Mouse (Mus musculus): ENCODE measurements around the gene Mgst2. TPM values are rescaled to one million over a fixed set of nuclear protein-coding genes. Genes with fewer than 3 reads are reported as not detected.

Mgst2 gene
- polyA plus RNA-seq, 1 experiment from 2014 or later = 0.52 TPM

DNA sequence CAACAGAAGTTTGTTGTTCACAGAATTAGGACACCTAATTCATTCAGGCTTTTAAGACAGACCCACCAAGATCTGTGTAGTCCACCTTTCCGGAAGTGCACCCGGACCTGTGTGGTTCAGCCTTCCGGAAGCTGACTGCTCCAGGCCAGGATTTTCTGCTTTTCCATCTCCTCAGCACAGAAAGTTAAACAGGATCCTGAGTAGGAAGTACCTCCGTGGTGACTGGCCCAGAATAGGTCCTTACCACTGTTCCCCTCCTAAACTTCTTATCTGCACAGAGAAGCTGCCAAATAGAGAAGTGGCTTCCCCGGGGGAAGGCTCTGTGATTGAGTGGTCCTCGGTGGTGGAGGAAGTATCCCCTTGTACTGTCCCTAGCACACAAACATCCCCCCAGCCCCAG, 2.4 kb downstream of the Mgst2 start:
- DNase-seq (ENCODE audit: low spot score) (no peak), ATAC-seq (ENCODE audit: low FRiP score) (no peak)
- no peaks in the 10 kb centered on the region for H3K4me1 ChIP-seq (replicated peaks; ENCODE audit: control insufficient read depth, insufficient read depth, low read length)
- no peak overlapping the region for H3K27ac ChIP-seq
- no peak overlapping the region for H3K4me2 ChIP-seq (replicated peaks)
- H3K36me3 ChIP-seq (replicated peaks; ENCODE audit: control insufficient read depth, insufficient read depth) = no peaks in the 10 kb centered on the region
- H3K9ac ChIP-seq = no peak overlapping the region
- no peaks in the 10 kb centered on the region for H3K9me3 ChIP-seq (ENCODE audit: control insufficient read depth, low read length)
- WGBS = 68% methylated on average over 6 of the region's 6 CpGs
- no peaks in the 10 kb centered on the region for H3K27me3 ChIP-seq (ENCODE audit: control insufficient read depth, insufficient read depth, low read length)
- no peak overlapping the region for H3K4me3 ChIP-seq (replicated peaks; ENCODE audit: low read length)

DNA sequence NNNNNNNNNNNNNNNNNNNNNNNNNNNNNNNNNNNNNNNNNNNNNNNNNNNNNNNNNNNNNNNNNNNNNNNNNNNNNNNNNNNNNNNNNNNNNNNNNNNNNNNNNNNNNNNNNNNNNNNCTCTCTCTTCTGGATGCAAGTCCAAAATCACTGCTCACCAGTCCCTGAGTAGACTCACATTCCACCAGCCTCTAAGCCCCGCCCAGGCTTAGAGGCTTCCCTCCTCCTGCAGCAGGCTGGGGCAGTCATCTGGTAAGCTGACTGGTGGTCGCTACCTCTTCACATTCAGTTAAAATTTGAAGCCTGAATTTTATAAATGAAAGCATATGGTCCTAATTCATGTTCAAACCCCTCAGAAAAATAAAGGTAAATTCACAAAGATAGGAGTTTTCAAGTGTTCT, 8.4 kb downstream of the Mgst2 start:
- 54% methylated on average over 2 of the region's 2 CpGs for WGBS
- H3K4me3 ChIP-seq (replicated peaks; ENCODE audit: low read length) = no peak overlapping the region
- H3K4me2 ChIP-seq (replicated peaks) = no peak overlapping the region
- no peaks in the 10 kb centered on the region for H3K4me1 ChIP-seq (replicated peaks; ENCODE audit: control insufficient read depth, insufficient read depth, low read length)
- no peaks in the 10 kb centered on the region for H3K9me3 ChIP-seq (ENCODE audit: control insufficient read depth, low read length)
- no peaks in the 10 kb centered on the region for H3K36me3 ChIP-seq (replicated peaks; ENCODE audit: control insufficient read depth, insufficient read depth)
- no peak overlapping the region for H3K9ac ChIP-seq
- ATAC-seq (ENCODE audit: low FRiP score) (no peak), DNase-seq (ENCODE audit: low spot score) (no peak)
- no peaks in the 10 kb centered on the region for H3K27me3 ChIP-seq (ENCODE audit: control insufficient read depth, insufficient read depth, low read length)
- no peak overlapping the region for H3K27ac ChIP-seq

DNA sequence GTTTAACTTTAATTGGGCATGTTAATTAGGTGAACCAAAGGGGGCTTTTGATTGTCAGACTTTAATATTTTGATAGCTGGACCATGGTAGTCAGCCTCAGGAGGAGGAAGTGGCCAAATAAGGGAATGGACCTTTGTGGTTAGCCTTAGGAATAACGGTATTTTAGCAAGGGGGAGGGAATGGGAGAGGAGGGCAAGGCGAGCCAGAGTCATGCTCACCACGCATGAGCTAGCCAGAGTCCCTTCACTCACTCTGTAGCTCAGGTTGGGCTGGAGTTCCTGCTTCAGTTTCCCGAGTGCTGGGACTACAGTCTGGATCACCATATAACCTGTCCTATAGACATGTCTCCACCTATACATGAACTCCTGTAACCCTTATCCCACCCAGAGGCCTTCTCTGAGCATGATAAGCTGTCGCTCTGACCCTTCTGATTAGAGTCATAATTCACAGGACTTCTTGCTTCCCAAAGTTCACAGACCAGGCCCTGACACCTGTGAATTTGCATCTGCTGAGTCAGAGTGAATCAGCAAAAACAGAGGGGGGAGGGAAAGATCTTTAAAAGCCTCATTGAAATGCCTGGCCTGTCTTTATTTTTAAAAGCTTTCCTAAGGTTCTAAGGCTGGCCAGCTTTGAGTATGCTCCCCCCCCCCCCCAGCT, 10.4 kb downstream of the Mgst2 start:
- no peak overlapping the region for H3K27ac ChIP-seq
- H3K4me2 ChIP-seq (replicated peaks) = no peak overlapping the region
- 83% methylated on average over 5 of the region's 5 CpGs for WGBS
- H3K9ac ChIP-seq = no peak overlapping the region
- no peak for ATAC-seq (ENCODE audit: low FRiP score)
- H3K36me3 ChIP-seq (replicated peaks; ENCODE audit: control insufficient read depth, insufficient read depth) = no peaks in the 10 kb centered on the region
- H3K4me1 ChIP-seq (replicated peaks; ENCODE audit: control insufficient read depth, insufficient read depth, low read length) = no peaks in the 10 kb centered on the region
- H3K4me3 ChIP-seq (replicated peaks; ENCODE audit: low read length) = no peak overlapping the region
- no peak for DNase-seq (ENCODE audit: low spot score)
- H3K27me3 ChIP-seq (ENCODE audit: control insufficient read depth, insufficient read depth, low read length) = no peaks in the 10 kb centered on the region
- H3K9me3 ChIP-seq (ENCODE audit: control insufficient read depth, low read length) = no peaks in the 10 kb centered on the region

DNA sequence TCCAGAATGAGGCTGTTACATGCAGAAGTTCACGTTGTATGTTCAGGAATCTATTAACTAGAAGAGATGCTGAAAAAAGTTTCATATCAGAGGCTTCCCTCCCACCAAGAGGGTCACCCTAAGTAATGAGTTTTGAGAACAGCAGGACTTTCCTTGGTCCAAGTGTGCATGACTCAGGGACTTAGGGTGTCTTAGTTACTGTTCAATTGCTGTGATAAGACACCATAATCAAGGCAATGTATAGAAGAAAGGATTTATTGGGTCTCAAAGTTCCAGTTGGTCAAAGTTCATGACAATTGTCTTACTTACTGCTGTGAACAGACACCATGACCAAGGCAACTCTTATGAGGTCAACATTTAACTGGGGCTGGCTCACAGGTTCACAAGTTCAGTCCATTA, 10.9 kb downstream of the Mgst2 start:
- no peak overlapping the region for H3K4me2 ChIP-seq (replicated peaks)
- 85% methylated on average over 1 of the region's 1 CpGs for WGBS
- no peaks in the 10 kb centered on the region for H3K4me1 ChIP-seq (replicated peaks; ENCODE audit: control insufficient read depth, insufficient read depth, low read length)
- no peak overlapping the region for H3K9ac ChIP-seq
- H3K27ac ChIP-seq = no peak overlapping the region
- no peaks in the 10 kb centered on the region for H3K9me3 ChIP-seq (ENCODE audit: control insufficient read depth, low read length)
- no peak overlapping the region for H3K4me3 ChIP-seq (replicated peaks; ENCODE audit: low read length)
- H3K27me3 ChIP-seq (ENCODE audit: control insufficient read depth, insufficient read depth, low read length) = no peaks in the 10 kb centered on the region
- no peak for DNase-seq (ENCODE audit: low spot score)
- no peaks in the 10 kb centered on the region for H3K36me3 ChIP-seq (replicated peaks; ENCODE audit: control insufficient read depth, insufficient read depth)
- no peak for ATAC-seq (ENCODE audit: low FRiP score)

DNA sequence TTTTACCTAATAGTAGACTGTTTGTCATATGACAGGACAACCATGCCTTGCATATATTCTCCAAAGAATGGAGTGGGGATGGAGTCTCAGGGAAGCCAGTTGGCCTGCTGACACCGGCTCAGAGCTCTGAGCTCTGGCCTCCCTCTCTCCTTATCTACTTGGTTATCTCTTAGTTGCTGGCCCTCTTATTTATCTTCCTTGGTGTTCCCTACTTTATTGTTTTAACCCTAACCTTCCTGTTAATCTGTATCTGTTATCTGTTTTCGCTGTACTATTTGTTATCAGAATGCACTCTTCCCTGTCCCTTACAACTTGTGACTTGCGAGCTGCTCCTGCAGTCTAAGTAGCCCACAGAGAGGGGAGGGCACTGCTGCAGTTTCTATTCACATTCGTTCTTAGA, 12.5 kb downstream of the Mgst2 start:
- Histone ChIP-seq H3K9ac (no peak overlapping the region), H3K4me3 (replicated peaks; ENCODE audit: low read length) (no peak overlapping the region), H3K4me1 (replicated peaks; ENCODE audit: control insufficient read depth, insufficient read depth, low read length) (no peaks in the 10 kb centered on the region), H3K27me3 (ENCODE audit: control insufficient read depth, insufficient read depth, low read length) (no peaks in the 10 kb centered on the region), H3K36me3 (replicated peaks; ENCODE audit: control insufficient read depth, insufficient read depth) (no peaks in the 10 kb centered on the region), H3K4me2 (replicated peaks) (no peak overlapping the region), H3K27ac (no peak overlapping the region), H3K9me3 (ENCODE audit: control insufficient read depth, low read length) (no peaks in the 10 kb centered on the region)
- DNase-seq (ENCODE audit: low spot score) = no peak
- ATAC-seq (ENCODE audit: low FRiP score) = no peak
- WGBS = 56% methylated on average over 4 of the region's 4 CpGs

DNA sequence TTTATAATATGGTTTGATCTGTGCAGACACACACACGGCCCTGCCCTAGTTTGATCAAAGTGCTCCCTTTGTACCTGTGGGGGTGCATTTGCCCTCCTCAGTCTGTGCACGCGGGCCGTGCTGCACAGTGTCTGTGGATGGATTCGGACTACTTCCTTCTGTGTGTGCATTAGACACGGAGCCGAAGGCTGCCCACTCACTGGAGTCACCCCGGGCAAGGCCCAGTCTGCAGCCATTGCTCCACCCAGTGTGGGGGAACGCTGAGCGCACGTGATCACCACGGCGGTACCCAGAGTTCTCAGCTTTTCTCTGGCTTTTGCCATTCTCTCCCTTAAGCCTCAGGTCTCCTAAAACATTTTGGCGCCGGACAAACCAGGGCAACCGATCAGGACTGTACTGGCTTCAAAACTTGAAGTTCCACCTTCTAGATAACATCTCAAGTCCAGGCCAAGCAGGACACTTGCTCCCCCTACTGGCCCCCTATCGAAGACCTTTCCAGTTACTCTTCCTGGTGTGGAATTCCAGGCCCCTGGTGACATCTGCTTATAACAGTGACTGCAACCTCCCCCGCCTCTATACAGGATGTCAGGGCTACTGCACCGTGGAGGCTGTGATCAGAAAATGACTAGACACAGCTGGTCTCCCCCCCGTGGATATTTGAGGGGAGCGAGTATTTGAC, 13.4 kb downstream of the Mgst2 start:
- H3K4me3 ChIP-seq (replicated peaks; ENCODE audit: low read length) = no peak overlapping the region
- DNase-seq (ENCODE audit: low spot score) (no peak), ATAC-seq (ENCODE audit: low FRiP score) (no peak)
- H3K9me3 ChIP-seq (ENCODE audit: control insufficient read depth, low read length) = no peaks in the 10 kb centered on the region
- no peak overlapping the region for H3K9ac ChIP-seq
- no peak overlapping the region for H3K4me2 ChIP-seq (replicated peaks)
- no peaks in the 10 kb centered on the region for H3K36me3 ChIP-seq (replicated peaks; ENCODE audit: control insufficient read depth, insufficient read depth)
- H3K27me3 ChIP-seq (ENCODE audit: control insufficient read depth, insufficient read depth, low read length) = no peaks in the 10 kb centered on the region
- H3K4me1 ChIP-seq (replicated peaks; ENCODE audit: control insufficient read depth, insufficient read depth, low read length) = no peaks in the 10 kb centered on the region
- no peak overlapping the region for H3K27ac ChIP-seq
- 70% methylated on average over 21 of the region's 21 CpGs for WGBS

DNA sequence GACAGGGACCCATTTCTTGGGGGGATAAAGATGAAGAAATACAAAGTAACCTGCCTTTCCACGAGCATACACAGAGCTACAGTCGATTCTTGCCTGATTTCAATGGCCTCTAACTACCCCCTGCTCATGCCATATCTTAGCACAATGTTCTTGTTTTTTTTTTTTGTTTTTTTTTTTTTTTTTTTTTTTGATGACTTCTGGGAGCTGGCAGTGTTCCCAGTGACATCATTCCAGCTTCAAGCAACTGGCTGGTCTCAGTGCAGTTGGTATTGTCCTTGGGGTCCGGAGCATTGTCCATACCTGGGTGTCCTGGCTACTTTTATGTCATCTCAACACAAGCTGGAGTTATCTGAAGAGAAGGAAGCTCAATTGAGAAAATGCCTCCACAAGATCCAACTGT, 14.8 kb downstream of the Mgst2 start:
- H3K4me1 ChIP-seq (replicated peaks; ENCODE audit: control insufficient read depth, insufficient read depth, low read length) = no peaks in the 10 kb centered on the region
- no peak overlapping the region for H3K9ac ChIP-seq
- no peaks in the 10 kb centered on the region for H3K27me3 ChIP-seq (ENCODE audit: control insufficient read depth, insufficient read depth, low read length)
- ATAC-seq (ENCODE audit: low FRiP score) (no peak), DNase-seq (ENCODE audit: low spot score) (no peak)
- H3K9me3 ChIP-seq (ENCODE audit: control insufficient read depth, low read length) = no peaks in the 10 kb centered on the region
- 86% methylated on average over 3 of the region's 3 CpGs for WGBS
- H3K4me2 ChIP-seq (replicated peaks) = no peak overlapping the region
- H3K36me3 ChIP-seq (replicated peaks; ENCODE audit: control insufficient read depth, insufficient read depth) = no peaks in the 10 kb centered on the region
- no peak overlapping the region for H3K27ac ChIP-seq
- no peak overlapping the region for H3K4me3 ChIP-seq (replicated peaks; ENCODE audit: low read length)

DNA sequence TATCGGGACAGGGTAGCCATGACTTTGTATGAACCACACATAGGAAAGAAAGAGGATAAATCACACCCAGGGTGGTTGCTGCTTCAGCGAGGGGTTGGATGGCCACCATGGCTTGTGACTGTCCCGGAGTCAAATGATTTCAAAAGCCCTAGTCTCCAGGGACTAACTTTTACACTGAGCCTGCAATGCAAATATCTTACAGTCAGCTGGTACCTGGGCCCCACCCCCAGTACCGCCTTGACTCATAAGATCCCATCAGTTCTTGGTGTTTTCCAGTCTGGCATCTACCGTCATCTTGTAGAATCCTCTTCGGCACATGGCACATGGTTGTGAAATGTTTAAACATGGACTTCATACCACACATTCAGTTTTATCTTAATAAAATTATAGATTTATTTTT, 25.4 kb downstream of the Mgst2 start:
- H3K27ac ChIP-seq = no peak overlapping the region
- H3K9ac ChIP-seq = no peak overlapping the region
- H3K36me3 ChIP-seq (replicated peaks; ENCODE audit: control insufficient read depth, insufficient read depth) = peaks cover 29% of the 10 kb centered on the region
- H3K9me3 ChIP-seq (ENCODE audit: control insufficient read depth, low read length) = no peaks in the 10 kb centered on the region
- no peak for DNase-seq (ENCODE audit: low spot score)
- no peak overlapping the region for H3K4me2 ChIP-seq (replicated peaks)
- no peaks in the 10 kb centered on the region for H3K4me1 ChIP-seq (replicated peaks; ENCODE audit: control insufficient read depth, insufficient read depth, low read length)
- no peak overlapping the region for H3K4me3 ChIP-seq (replicated peaks; ENCODE audit: low read length)
- H3K27me3 ChIP-seq (ENCODE audit: control insufficient read depth, insufficient read depth, low read length) = no peaks in the 10 kb centered on the region
- 97% methylated on average over 6 of the region's 6 CpGs for WGBS
- no peak for ATAC-seq (ENCODE audit: low FRiP score)

DNA sequence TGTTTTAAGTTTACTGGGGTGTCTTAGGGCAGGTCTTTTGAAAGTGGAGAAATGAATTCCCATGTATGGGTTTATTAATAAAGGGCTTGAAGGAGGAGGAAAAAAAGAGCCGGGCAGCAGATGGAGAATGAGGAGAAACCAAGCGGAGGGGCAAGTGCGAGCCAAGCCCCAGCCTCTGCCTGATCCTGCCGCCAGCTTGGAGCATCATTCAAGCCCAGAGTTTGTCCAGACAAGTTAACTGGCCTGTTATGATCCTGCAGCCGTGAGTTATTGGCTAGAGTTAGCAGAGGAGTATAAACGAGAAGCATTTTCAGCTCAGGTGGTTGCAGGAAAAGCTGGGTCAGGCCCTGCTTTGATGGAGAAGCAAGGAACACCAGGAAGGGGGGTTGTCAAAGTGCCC, 26.2 kb downstream of the Mgst2 start:
- no peak overlapping the region for H3K4me3 ChIP-seq (replicated peaks; ENCODE audit: low read length)
- H3K4me2 ChIP-seq (replicated peaks) = no peak overlapping the region
- DNase-seq (ENCODE audit: low spot score) (no peak), ATAC-seq (ENCODE audit: low FRiP score) (no peak)
- H3K27me3 ChIP-seq (ENCODE audit: control insufficient read depth, insufficient read depth, low read length) = no peaks in the 10 kb centered on the region
- no peak overlapping the region for H3K9ac ChIP-seq
- peaks cover 33% of the 10 kb centered on the region for H3K36me3 ChIP-seq (replicated peaks; ENCODE audit: control insufficient read depth, insufficient read depth)
- H3K4me1 ChIP-seq (replicated peaks; ENCODE audit: control insufficient read depth, insufficient read depth, low read length) = no peaks in the 10 kb centered on the region
- H3K9me3 ChIP-seq (ENCODE audit: control insufficient read depth, low read length) = no peaks in the 10 kb centered on the region
- no peak overlapping the region for H3K27ac ChIP-seq
- 92% methylated on average over 6 of the region's 6 CpGs for WGBS

DNA sequence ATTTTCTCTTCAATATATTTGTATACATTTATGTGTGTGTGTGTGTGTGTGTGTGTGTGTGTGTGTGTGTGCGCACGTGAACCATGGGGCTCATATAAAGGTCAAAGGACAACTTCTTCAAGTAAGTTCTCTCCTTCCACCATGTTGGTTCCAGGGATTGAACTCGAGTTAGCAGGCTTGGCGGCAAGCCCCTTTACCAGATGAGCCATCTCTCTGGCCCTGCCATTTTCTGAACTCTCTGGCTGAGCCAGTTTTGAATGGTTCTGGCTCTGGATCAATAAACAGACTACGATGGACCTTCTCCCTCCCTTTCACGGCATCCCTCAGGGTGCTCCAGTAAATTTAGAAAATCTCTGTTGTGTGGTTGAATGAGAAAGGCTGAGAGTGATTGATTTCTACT, 26.6 kb downstream of the Mgst2 start:
- no peaks in the 10 kb centered on the region for H3K9me3 ChIP-seq (ENCODE audit: control insufficient read depth, low read length)
- no peak for ATAC-seq (ENCODE audit: low FRiP score)
- DNase-seq (ENCODE audit: low spot score) = no peak
- WGBS = 75% methylated on average over 6 of the region's 6 CpGs
- H3K27ac ChIP-seq = no peak overlapping the region
- H3K27me3 ChIP-seq (ENCODE audit: control insufficient read depth, insufficient read depth, low read length) = no peaks in the 10 kb centered on the region
- no peak overlapping the region for H3K4me2 ChIP-seq (replicated peaks)
- no peak overlapping the region for H3K9ac ChIP-seq
- no peak overlapping the region for H3K4me3 ChIP-seq (replicated peaks; ENCODE audit: low read length)
- H3K4me1 ChIP-seq (replicated peaks; ENCODE audit: control insufficient read depth, insufficient read depth, low read length) = no peaks in the 10 kb centered on the region
- peaks cover 33% of the 10 kb centered on the region for H3K36me3 ChIP-seq (replicated peaks; ENCODE audit: control insufficient read depth, insufficient read depth)
